In the genomic region with DNA sequence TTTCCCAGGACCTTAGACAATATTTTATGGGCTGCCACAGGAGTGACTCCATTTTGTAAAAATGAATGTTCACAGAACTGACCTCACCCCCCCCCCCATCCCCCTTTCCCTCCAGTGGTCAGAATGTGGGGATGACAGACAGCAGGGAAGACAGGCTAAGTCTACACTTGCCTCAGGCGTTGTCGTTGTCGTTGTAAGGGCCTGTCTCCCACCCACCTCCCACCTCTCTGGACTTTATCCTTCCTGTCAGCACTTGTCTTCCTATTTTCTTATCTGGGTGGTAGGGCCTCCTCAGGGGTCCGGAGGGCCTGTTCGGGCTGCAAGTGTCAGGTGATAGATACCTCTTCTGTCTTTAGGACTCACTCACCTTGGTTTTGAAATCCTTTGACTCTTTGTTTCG, we compare ENCODE assay signal across 30 mouse cellular contexts. TPM values are rescaled to one million over a fixed set of nuclear protein-coding genes. Genes with fewer than 3 reads are reported as not detected.
DNase-seq lines count a peak whose midpoint lies in the region; ATAC-seq lines count a peak whose summit lies in the region.
"Had no signal": no experiment of that assay in that cellular context is flagged by ENCODE, and none has a peak within 500 bp of the region (broad histone marks: within the 10 kb centered on the region; RNA-seq: fewer than 3 reads in every experiment).

No protein-coding gene starts in this region.

- no peak overlapping the region for H3K9ac ChIP-seq in hindbrain, embryonic 12.5 days
- no peak overlapping the region for H3K9ac ChIP-seq in embryonic facial prominence, embryonic 11.5 days (replicated peaks; ENCODE audit: low read length)
- no peak overlapping the region for H3K9ac ChIP-seq in limb, embryonic 12.5 days (replicated peaks)
- H3K9ac ChIP-seq: forebrain, embryonic 12.5 days; hindbrain, embryonic 14.5 days; liver, embryonic 12.5 days; neural tube, embryonic 15.5 days had no signal

- intact Hi-C loops in heart, postnatal 14 days (cut with DNase I): no loop called here

- no peaks in the 10 kb centered on the region for H3K36me3 ChIP-seq in heart, embryonic 10.5 days
- no peaks in the 10 kb centered on the region for H3K36me3 ChIP-seq in hindbrain, embryonic 10.5 days
- no peaks in the 10 kb centered on the region for H3K36me3 ChIP-seq in hindbrain, embryonic 12.5 days
- no peaks in the 10 kb centered on the region for H3K36me3 ChIP-seq in embryonic facial prominence, embryonic 11.5 days (replicated peaks; ENCODE audit: control insufficient read depth, insufficient read depth, low read depth, low read length)
- no peaks in the 10 kb centered on the region for H3K36me3 ChIP-seq in limb, embryonic 12.5 days
- H3K36me3 ChIP-seq: forebrain, embryonic 12.5 days; liver, embryonic 12.5 days; neural tube, embryonic 15.5 days had no signal

- peaks cover 84% of the 10 kb centered on the region for H3K4me1 ChIP-seq in heart, embryonic 10.5 days
- H3K4me1 ChIP-seq in hindbrain, embryonic 10.5 days (replicated peaks): peaks cover 65% of the 10 kb centered on the region
- H3K4me1 ChIP-seq in hindbrain, embryonic 12.5 days: peaks cover 22% of the 10 kb centered on the region
- peaks cover 7% of the 10 kb centered on the region for H3K4me1 ChIP-seq in embryonic facial prominence, embryonic 11.5 days (ENCODE audit: control insufficient read depth, insufficient read depth, low read length)
- H3K4me1 ChIP-seq in limb, embryonic 12.5 days (replicated peaks): peaks cover 80% of the 10 kb centered on the region

- peak overlapping the region; percentile 16; the same call in 1 of the 2 replicates for H3K4me3 ChIP-seq in heart, embryonic 10.5 days
- H3K4me3 ChIP-seq in hindbrain, embryonic 10.5 days: no peak overlapping the region
- H3K4me3 ChIP-seq in hindbrain, embryonic 12.5 days: no peak overlapping the region
- no peak overlapping the region for H3K4me3 ChIP-seq in embryonic facial prominence, embryonic 11.5 days (ENCODE audit: low read depth, low read length)
- H3K4me3 ChIP-seq in limb, embryonic 12.5 days (replicated peaks): no peak overlapping the region
- H3K4me3 ChIP-seq: forebrain, embryonic 12.5 days; gastrocnemius, adult 2 months; left cerebral cortex, adult 2 months; liver, embryonic 12.5 days; neural tube, embryonic 15.5 days had no signal

- no peak overlapping the region for H3K4me2 ChIP-seq in hindbrain, embryonic 12.5 days (replicated peaks)
- no peak overlapping the region for H3K4me2 ChIP-seq in embryonic facial prominence, embryonic 11.5 days (ENCODE audit: low read depth, low read length)
- H3K4me2 ChIP-seq in limb, embryonic 12.5 days: no peak overlapping the region
- H3K4me2 ChIP-seq: forebrain, embryonic 12.5 days; hindbrain, embryonic 14.5 days; liver, embryonic 12.5 days; midbrain, embryonic 11.5 days; neural tube, embryonic 15.5 days had no signal

- 9% methylated on average over 6 of the region's 6 CpGs for WGBS in heart, embryonic 10.5 days
- WGBS in hindbrain, embryonic 10.5 days: 71% methylated on average over 6 of the region's 6 CpGs
- WGBS in hindbrain, embryonic 12.5 days: 72% methylated on average over 6 of the region's 6 CpGs
- WGBS in embryonic facial prominence, embryonic 11.5 days: 69% methylated on average over 6 of the region's 6 CpGs
- WGBS in limb, embryonic 12.5 days: 28% methylated on average over 6 of the region's 6 CpGs

- peak overlapping the region; percentile 88 for H3K27ac ChIP-seq in heart, embryonic 10.5 days
- peak overlapping the region; percentile 75 for H3K27ac ChIP-seq in hindbrain, embryonic 10.5 days
- no peak overlapping the region for H3K27ac ChIP-seq in hindbrain, embryonic 12.5 days
- H3K27ac ChIP-seq in embryonic facial prominence, embryonic 11.5 days (replicated peaks; ENCODE audit: low read depth, low read length): peak overlapping the region; percentile 54; the same call in 1 of the 2 replicates
- peak overlapping the region; percentile 98 for H3K27ac ChIP-seq in limb, embryonic 12.5 days
- H3K27ac ChIP-seq: gastrocnemius, adult 2 months; hindbrain, embryonic 14.5 days; left cerebral cortex, adult 2 months; liver, embryonic 12.5 days; neural tube, embryonic 15.5 days had no signal

- ATAC-seq in hindbrain, embryonic 12.5 days (ENCODE audit: low FRiP score): no peak
- ATAC-seq in embryonic facial prominence, embryonic 11.5 days (replicated peaks; ENCODE audit: insufficient number of reproducible peaks, low FRiP score, low TSS enrichment, low read depth): no peak
- ATAC-seq in limb, embryonic 12.5 days (ENCODE audit: insufficient number of reproducible peaks, insufficient read depth, low FRiP score, low TSS enrichment, low read depth): no peak
- ATAC-seq: liver, embryonic 12.5 days had no signal

- no peaks in the 10 kb centered on the region for H3K9me3 ChIP-seq in heart, embryonic 10.5 days
- H3K9me3 ChIP-seq in hindbrain, embryonic 10.5 days: no peaks in the 10 kb centered on the region
- no peaks in the 10 kb centered on the region for H3K9me3 ChIP-seq in hindbrain, embryonic 12.5 days (replicated peaks)
- H3K9me3 ChIP-seq in embryonic facial prominence, embryonic 11.5 days (replicated peaks; ENCODE audit: control insufficient read depth, low read length): no peaks in the 10 kb centered on the region
- H3K9me3 ChIP-seq in limb, embryonic 12.5 days: no peaks in the 10 kb centered on the region
- H3K9me3 ChIP-seq: forebrain, embryonic 12.5 days; liver, embryonic 12.5 days; neural tube, embryonic 15.5 days had no signal

- peak; percentile 86 for DNase-seq in heart, embryonic 10.5 days (ENCODE audit: low spot score)
- DNase-seq in heart, postnatal 14 days: no peak
- DNase-seq in hindbrain, embryonic 10.5 days (ENCODE audit: low spot score): no peak
- no peak for DNase-seq in embryonic facial prominence, embryonic 11.5 days (ENCODE audit: low spot score)
- DNase-seq in spleen, postnatal 36 days (ENCODE audit: low spot score in 2 of 2): no peak
- DNase-seq in layer of hippocampus, postnatal 36 days: no peak
- DNase-seq: adrenal gland, postnatal 14 days; cerebellum, adult 2 months; cerebellum, postnatal 25 days; embryo, embryonic 11 days; gastrocnemius, adult 2 months; kidney, adult 2 months; kidney, postnatal 25 days; layer of hippocampus, adult 9-11 months; lung, adult 18-20 months; lung, postnatal 10 days; right cerebral cortex, adult 18-20 months; right cerebral cortex, postnatal 4 days; thymus, postnatal 14 days had no signal

- H3K27me3 ChIP-seq in heart, embryonic 10.5 days (ENCODE audit: insufficient read depth, poor library complexity, severe bottlenecking): no peaks in the 10 kb centered on the region
- no peaks in the 10 kb centered on the region for H3K27me3 ChIP-seq in hindbrain, embryonic 10.5 days (ENCODE audit: insufficient read depth, poor library complexity, severe bottlenecking)
- no peaks in the 10 kb centered on the region for H3K27me3 ChIP-seq in hindbrain, embryonic 12.5 days
- H3K27me3 ChIP-seq in embryonic facial prominence, embryonic 11.5 days (ENCODE audit: control insufficient read depth, insufficient read depth, low read length): no peaks in the 10 kb centered on the region
- no peaks in the 10 kb centered on the region for H3K27me3 ChIP-seq in limb, embryonic 12.5 days
- H3K27me3 ChIP-seq: forebrain, embryonic 12.5 days; neural tube, embryonic 15.5 days had no signal

RNA-seq across cellular contexts. Expression of gene Cpa2, which starts 0.9 kb away (rescaled TPM):
- 17.8 and 29.1 TPM in 2 replicates for polyA plus RNA-seq in heart, embryonic 10.5 days (2016; fragmentation: Nextera tagmentation; extraction: Ambion mirVana)
- total RNA-seq in heart, postnatal 14 days (2021): not detected
- 19.6 and 20.0 TPM in 2 replicates for polyA plus RNA-seq in hindbrain, embryonic 10.5 days (2016; fragmentation: Nextera tagmentation; extraction: Ambion mirVana)
- polyA plus RNA-seq in hindbrain, embryonic 12.5 days (2016; fragmentation: Nextera tagmentation; extraction: Ambion mirVana): 4.0 and 6.3 TPM in 2 replicates
- polyA plus RNA-seq in embryonic facial prominence, embryonic 11.5 days (2014; fragmentation: Nextera tagmentation; extraction: Ambion mirVana): 9.1 and 10.5 TPM in 2 replicates
- polyA plus RNA-seq in limb, embryonic 12.5 days (2016; fragmentation: Nextera tagmentation; extraction: Ambion mirVana): 23.7 and 28.1 TPM in 2 replicates
- 1 to 10 TPM in 1 of 2 experiments, under 1 TPM in 1; 0.92 to 2.0 TPM for total RNA-seq in layer of hippocampus, postnatal 36 days (2021)
- total RNA-seq: gastrocnemius, adult 2 months had no signal

RNA-seq across cellular contexts. Expression of gene Cpa4, which starts 25.9 kb away (rescaled TPM):
- polyA plus RNA-seq in heart, embryonic 10.5 days (2016; fragmentation: Nextera tagmentation; extraction: Ambion mirVana): 1.2 and 1.7 TPM in 2 replicates
- total RNA-seq in heart, postnatal 14 days (2021): not detected
- polyA plus RNA-seq in hindbrain, embryonic 10.5 days (2016; fragmentation: Nextera tagmentation; extraction: Ambion mirVana): 1.4 and 2.5 TPM in 2 replicates
- polyA plus RNA-seq in hindbrain, embryonic 12.5 days (2016; fragmentation: Nextera tagmentation; extraction: Ambion mirVana): 1.7 and 1.9 TPM in 2 replicates
- polyA plus RNA-seq in embryonic facial prominence, embryonic 11.5 days (2014; fragmentation: Nextera tagmentation; extraction: Ambion mirVana): 1.4 TPM in 2 replicates
- polyA plus RNA-seq in limb, embryonic 12.5 days (2016; fragmentation: Nextera tagmentation; extraction: Ambion mirVana): 1.9 TPM in 2 replicates
- not detected for total RNA-seq in layer of hippocampus, postnatal 36 days (2021)
- total RNA-seq: gastrocnemius, adult 2 months had no signal
- polyA plus RNA-seq: kidney, adult 2 months; testis, adult 2 months had no signal

RNA-seq across cellular contexts. Expression of gene Ssmem1, which starts 32.6 kb away (rescaled TPM):
- polyA plus RNA-seq in heart, embryonic 10.5 days (2016; fragmentation: Nextera tagmentation; extraction: Ambion mirVana): 0.16 TPM in 1 of 2 replicates, not detected in the other
- total RNA-seq in heart, postnatal 14 days (2021): under 1 TPM in 1 of 2 experiments, not detected in 1; 0.24 TPM
- polyA plus RNA-seq in hindbrain, embryonic 10.5 days (2016; fragmentation: Nextera tagmentation; extraction: Ambion mirVana): 0.34 and 0.35 TPM in 2 replicates
- 0.21 and 0.34 TPM in 2 replicates for polyA plus RNA-seq in hindbrain, embryonic 12.5 days (2016; fragmentation: Nextera tagmentation; extraction: Ambion mirVana)
- 0.15 and 0.36 TPM in 2 replicates for polyA plus RNA-seq in embryonic facial prominence, embryonic 11.5 days (2014; fragmentation: Nextera tagmentation; extraction: Ambion mirVana)
- polyA plus RNA-seq in limb, embryonic 12.5 days (2016; fragmentation: Nextera tagmentation; extraction: Ambion mirVana): 0.50 TPM in 1 of 2 replicates, not detected in the other
- 1 to 10 TPM in 1 of 2 experiments, under 1 TPM in 1; 0.70 to 1.2 TPM for total RNA-seq in layer of hippocampus, postnatal 36 days (2021)
- polyA plus RNA-seq: frontal cortex, adult 2 months; intestine, embryonic 14.5 days; neural tube, embryonic 15.5 days had no signal

RNA-seq across cellular contexts. Expression of gene Tmem209, which starts 32.7 kb away (rescaled TPM):
- 38.2 and 41.1 TPM in 2 replicates for polyA plus RNA-seq in heart, embryonic 10.5 days (2016; fragmentation: Nextera tagmentation; extraction: Ambion mirVana)
- total RNA-seq in heart, postnatal 14 days (2021): 1 to 10 TPM; 6.9 to 7.6 TPM
- polyA plus RNA-seq in hindbrain, embryonic 10.5 days (2016; fragmentation: Nextera tagmentation; extraction: Ambion mirVana): 38.3 and 40.3 TPM in 2 replicates
- 37.0 and 38.9 TPM in 2 replicates for polyA plus RNA-seq in hindbrain, embryonic 12.5 days (2016; fragmentation: Nextera tagmentation; extraction: Ambion mirVana)
- 44.1 TPM in 2 replicates for polyA plus RNA-seq in embryonic facial prominence, embryonic 11.5 days (2014; fragmentation: Nextera tagmentation; extraction: Ambion mirVana)
- 36.4 and 39.9 TPM in 2 replicates for polyA plus RNA-seq in limb, embryonic 12.5 days (2016; fragmentation: Nextera tagmentation; extraction: Ambion mirVana)
- 10 to 100 TPM; 19.2 to 25.2 TPM for total RNA-seq in layer of hippocampus, postnatal 36 days (2021)
